Mouse (Mus musculus) stomach, embryonic 16.5 days (tissue): ENCODE measurements around the gene Prnd. TPM values are rescaled to one million over a fixed set of nuclear protein-coding genes. Genes with fewer than 3 reads are reported as not detected.

Source experiments
- ATAC-seq: fragments of 200-750 bp; cut with Nextera tagmentation; 2 replicates; pipeline ENCODE4 v1.8.0; 2017; ENCODE audit warnings: moderate number of reproducible peaks, moderate TSS enrichment; ENCODE audit not compliant: insufficient read depth, low FRiP score
- H3K27ac ChIP-seq: fragments of 300-500 bp; sonication (generic); 2 replicates; pipeline ENCODE4 v1.5.1; 2014; ENCODE audit warnings: low read length
- H3K27me3 ChIP-seq: fragments of 300-500 bp; sonication (generic); 2 replicates; pipeline ENCODE4 v1.6.1; 2014; ENCODE audit warnings: low read length, control low read depth, mixed read lengths; ENCODE audit not compliant: control insufficient read depth, insufficient read depth
- H3K36me3 ChIP-seq: fragments of 300-500 bp; sonication (generic); 2 replicates; pipeline ENCODE4 v1.6.1; 2014; ENCODE audit warnings: low read length; ENCODE audit not compliant: control insufficient read depth, insufficient read depth
- H3K4me1 ChIP-seq: fragments of 300-500 bp; sonication (generic); 2 replicates; pipeline ENCODE4 v1.6.1; 2014; ENCODE audit warnings: low read length, control low read depth, mixed read lengths; ENCODE audit not compliant: control insufficient read depth, insufficient read depth
- H3K4me2 ChIP-seq: fragments of 300-500 bp; sonication (generic); 2 replicates; pipeline ENCODE4 v1.6.1; 2014; ENCODE audit warnings: low read depth, low read length, mixed read lengths
- H3K4me3 ChIP-seq: fragments of 300-500 bp; sonication (generic); replicated peaks from 2 replicates; pipeline ENCODE4 v1.5.1; 2014; ENCODE audit warnings: mild to moderate bottlenecking, low read length
- H3K9ac ChIP-seq: fragments of 300-500 bp; sonication (generic); 2 replicates; pipeline ENCODE4 v1.6.1; 2014; ENCODE audit warnings: low read length
- H3K9me3 ChIP-seq: fragments of 300-500 bp; sonication (generic); replicated peaks from 2 replicates; pipeline ENCODE4 v1.6.1; 2016; ENCODE audit warnings: low read length, control low read depth; ENCODE audit not compliant: control insufficient read depth
- WGBS: fragments of 180-500 bp; shearing (Covaris S2); extraction: QIAGEN DNeasy Blood & Tissue Kit; methylation state at CpG from one replicate; pipeline ENCODE4 v1.1.7; 2014; 5-methylcytosine and 5-hydroxymethylcytosine counted together
- polyA plus RNA-seq: library from polyadenylated mRNA; unstranded; fragments of >200 nt; fragmentation: Nextera tagmentation; extraction: Ambion mirVana; gene quantifications from 2 replicates; pipeline ENCODE4 v1.2.1, GENCODE M21; 2015

Gene Prnd
- polyA plus RNA-seq, 1 experiment from 2014 or later: 44.0 TPM

DNA sequence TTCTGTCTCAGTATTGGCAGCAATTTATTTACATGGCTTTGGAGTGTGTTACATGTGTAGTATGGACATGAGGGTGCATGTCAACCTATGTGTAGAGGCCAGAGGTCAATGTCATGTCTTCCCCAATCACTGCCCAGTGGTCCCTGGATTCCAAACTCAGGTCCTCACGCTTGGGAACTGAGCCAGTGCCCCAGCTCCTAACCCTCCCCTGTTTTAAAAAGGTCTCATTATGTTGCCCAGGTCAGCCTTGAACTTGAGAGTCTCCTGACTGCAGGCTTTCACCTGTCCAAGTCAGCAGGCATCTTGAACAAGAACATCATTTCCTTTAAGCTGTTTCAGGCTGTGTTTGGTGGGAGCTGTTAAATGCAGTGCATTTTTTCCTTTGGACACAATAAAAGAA is 41.8 kb upstream of the Prnd start:
- Histone ChIP-seq H3K4me1 (0 out of 2 replicates have a peak, but pooled peaks cover 8% of the 10 kb centered on the region), H3K27ac (0 out of 2 replicates have a peak overlapping the region, but pooled peaks have one; percentile 0), H3K9ac (no peak overlapping the region), H3K36me3 (no peaks in the 10 kb centered on the region), H3K4me2 (peak overlapping the region; percentile 68), H3K27me3 (no peaks in the 10 kb centered on the region), H3K9me3 (no peaks in the 10 kb centered on the region), H3K4me3 (no peak overlapping the region)
- ATAC-seq: no peak
- WGBS: 90% methylated on average over 1 of the region's 1 CpGs

GRCm38 (mm10) chr2:131909683-131910572 is 40.7 kb upstream of the Prnd start, which contains the start of the genes Prnp and Prn:
Gene Prnp (plus strand): TSS chr2:131909928.
Gene Prn (plus strand): TSS chr2:131909957.
- Histone ChIP-seq H3K27ac (peak within 1 kb of the TSS; percentile 60), H3K27me3 (no peaks in the 10 kb centered on the region), H3K9ac (peak within 1 kb of the TSS; percentile 78), H3K4me2 (peak within 1 kb of the TSS; percentile 68), H3K4me3 (peak within 1 kb of the TSS; percentile 62), H3K36me3 (no peaks in the 10 kb centered on the region), H3K9me3 (no peaks in the 10 kb centered on the region), H3K4me1 (0 out of 2 replicates have a peak, but pooled peaks cover 8% of the 10 kb centered on the region)
- 5% methylated on average over 52 of the region's 52 CpGs for WGBS
- peak; percentile 93 for ATAC-seq

- no peak overlapping the region for H3K27ac ChIP-seq
- WGBS: 43% methylated on average over 2 of the region's 2 CpGs
- H3K36me3 ChIP-seq: no peaks in the 10 kb centered on the region
- H3K4me3 ChIP-seq: peak overlapping the region; percentile 62
- H3K27me3 ChIP-seq: no peaks in the 10 kb centered on the region
- H3K4me1 ChIP-seq: 0 out of 2 replicates have a peak, but pooled peaks cover 8% of the 10 kb centered on the region
- no peak overlapping the region; the same call in 1 of the 2 replicates for H3K9ac ChIP-seq
- no peak for ATAC-seq
- no peaks in the 10 kb centered on the region for H3K9me3 ChIP-seq
- peak overlapping the region; percentile 68 for H3K4me2 ChIP-seq
Observed at GRCm38 (mm10) chr2:131910847-131911246, 39.8 kb upstream of the Prnd start.

- Histone ChIP-seq H3K9me3 (no peaks in the 10 kb centered on the region), H3K27ac (no peak overlapping the region), H3K4me2 (peak overlapping the region; percentile 68), H3K36me3 (no peaks in the 10 kb centered on the region), H3K9ac (no peak overlapping the region), H3K4me3 (peak overlapping the region; percentile 62), H3K27me3 (no peaks in the 10 kb centered on the region), H3K4me1 (0 out of 2 replicates have a peak, but pooled peaks cover 8% of the 10 kb centered on the region)
- 55% methylated on average over 4 of the region's 4 CpGs for WGBS
- no peak for ATAC-seq
Observed at GRCm38 (mm10) chr2:131911341-131911740, 39.3 kb upstream of the Prnd start.

- no peak overlapping the region for H3K4me3 ChIP-seq
- no peak overlapping the region for H3K4me2 ChIP-seq
- H3K27me3 ChIP-seq: no peaks in the 10 kb centered on the region
- no peak for ATAC-seq
- no peak overlapping the region for H3K27ac ChIP-seq
- H3K4me1 ChIP-seq: 0 out of 2 replicates have a peak, but pooled peaks cover 8% of the 10 kb centered on the region
- no peaks in the 10 kb centered on the region for H3K9me3 ChIP-seq
- no peaks in the 10 kb centered on the region for H3K36me3 ChIP-seq
- no peak overlapping the region for H3K9ac ChIP-seq
- WGBS: 84% methylated on average over 8 of the region's 8 CpGs
Observed at GRCm38 (mm10) chr2:131912526-131913258, 38.0 kb upstream of the Prnd start.

DNA sequence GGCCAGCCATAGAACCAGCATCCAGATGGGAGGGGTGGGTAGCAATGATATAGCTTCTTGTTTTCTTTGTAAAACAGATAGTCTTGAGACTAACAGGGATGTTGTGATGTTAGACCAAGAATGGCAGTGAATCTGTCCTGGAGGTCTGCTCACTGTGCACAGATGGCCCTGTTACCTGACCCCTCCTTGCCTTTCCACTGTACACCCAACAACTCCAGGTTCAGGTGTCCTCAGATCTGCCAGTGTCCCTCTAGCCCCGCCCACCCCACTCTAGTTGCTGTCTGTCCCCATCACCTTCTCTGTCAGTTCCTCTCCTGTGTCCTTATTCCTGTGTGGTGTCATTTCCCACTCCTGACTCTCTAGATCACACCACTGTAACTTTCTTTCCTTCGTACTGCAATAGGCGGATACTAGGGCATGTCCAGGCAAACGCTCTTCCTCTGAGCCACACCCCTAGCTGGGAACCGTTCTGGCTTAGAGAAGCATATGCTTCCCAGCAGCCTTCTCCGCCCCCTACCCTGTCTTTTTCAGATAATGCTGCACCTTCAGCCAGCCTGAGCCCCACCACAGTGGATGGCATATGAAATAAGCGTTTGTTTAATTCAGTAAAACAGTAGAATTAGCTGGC is 18.3 kb upstream of the Prnd start:
- H3K27ac ChIP-seq: peak overlapping the region; percentile 51; the same call in 1 of the 2 replicates
- H3K36me3 ChIP-seq: no peaks in the 10 kb centered on the region
- no peak overlapping the region for H3K4me3 ChIP-seq
- peaks cover 9% of the 10 kb centered on the region; the same call in 1 of the 2 replicates for H3K4me1 ChIP-seq
- H3K9me3 ChIP-seq: no peaks in the 10 kb centered on the region
- 55% methylated on average over 7 of the region's 7 CpGs for WGBS
- H3K27me3 ChIP-seq: no peaks in the 10 kb centered on the region
- no peak for ATAC-seq
- no peak overlapping the region for H3K4me2 ChIP-seq
- H3K9ac ChIP-seq: no peak overlapping the region

- WGBS: 23% methylated on average over 6 of the region's 6 CpGs
Observed at GRCm38 (mm10) chr2:131933013-131933412, 17.6 kb upstream of the Prnd start.

GRCm38 (mm10) chr2:131933598-131933997 is 17.1 kb upstream of the Prnd start:
- Histone ChIP-seq H3K4me1 (peaks cover 9% of the 10 kb centered on the region; the same call in 1 of the 2 replicates), H3K4me3 (no peak overlapping the region), H3K27ac (peak overlapping the region; percentile 51), H3K9ac (0 out of 2 replicates have a peak overlapping the region, but pooled peaks have one; percentile 5), H3K27me3 (no peaks in the 10 kb centered on the region), H3K9me3 (no peaks in the 10 kb centered on the region), H3K36me3 (no peaks in the 10 kb centered on the region), H3K4me2 (no peak overlapping the region)
- 43% methylated on average over 3 of the region's 3 CpGs for WGBS
- ATAC-seq: no peak

More at GRCm38 (mm10) chr2:131933013-131933412, 17.6 kb upstream of the Prnd start:
- Histone ChIP-seq H3K9me3 (no peaks in the 10 kb centered on the region), H3K9ac (no peak overlapping the region), H3K27ac (peak overlapping the region; percentile 51; the same call in 1 of the 2 replicates), H3K36me3 (no peaks in the 10 kb centered on the region), H3K27me3 (no peaks in the 10 kb centered on the region), H3K4me2 (no peak overlapping the region), H3K4me3 (no peak overlapping the region), H3K4me1 (peaks cover 9% of the 10 kb centered on the region; the same call in 1 of the 2 replicates)
- ATAC-seq: no peak
